Mouse (Mus musculus) heart, adult 2 months (tissue): ENCODE results near the gene Ezr. TPM values are rescaled to one million over a fixed set of nuclear protein-coding genes. Genes with fewer than 3 reads are reported as not detected.

Source experiments
- DNase-seq, 2 experiments: peaks; one replicate each; pipeline ENCODE4 v3.0.0; 2021
- H3K27ac ChIP-seq: fragments of 200-600 bp; 2 replicates; pipeline ENCODE4 v1.8.1; 2022
- H3K27me3 ChIP-seq: fragments of 200-500 bp; 2 replicates; pipeline ENCODE4 v1.6.1; 2012; ENCODE audit warnings: mild to moderate bottlenecking, low read length, inconsistent platforms, mixed read lengths; ENCODE audit not compliant: control insufficient read depth, insufficient read depth
- H3K36me3 ChIP-seq: fragments of 200-500 bp; 2 replicates; pipeline ENCODE4 v1.6.1; 2012; ENCODE audit warnings: low read length, inconsistent platforms; ENCODE audit not compliant: control insufficient read depth, insufficient read depth
- H3K4me1 ChIP-seq: fragments of 200-500 bp; 2 replicates; pipeline ENCODE4 v1.6.1; 2011; ENCODE audit warnings: low read length; ENCODE audit not compliant: control insufficient read depth, insufficient read depth
- H3K4me3 ChIP-seq: fragments of 200-600 bp; 2 replicates; pipeline ENCODE4 v1.8.1; 2022
- H3K79me2 ChIP-seq: fragments of 200-500 bp; replicated peaks from 2 replicates; pipeline ENCODE4 v1.6.1; 2012; ENCODE audit warnings: mild to moderate bottlenecking, inconsistent platforms, low read length, moderate library complexity, mixed read lengths; ENCODE audit not compliant: control insufficient read depth, insufficient read depth
- H3K9ac ChIP-seq: fragments of 200-500 bp; 2 replicates; pipeline ENCODE4 v1.6.1; 2012; ENCODE audit warnings: low read depth, mild to moderate bottlenecking, control low read depth, inconsistent platforms, low read length, mixed read lengths
- CTCF ChIP-seq: fragments of 200-600 bp; IDR thresholded peaks from 2 replicates; pipeline ENCODE4 v1.8.1; 2022; ENCODE audit warnings: antibody characterized with exemption, mild to moderate bottlenecking, moderate library complexity
- EP300 ChIP-seq: fragments of 200-500 bp; IDR thresholded peaks from 2 replicates; pipeline ENCODE4 v1.6.1; 2011; ENCODE audit warnings: low read depth, low read length, control low read depth; ENCODE audit not compliant: insufficient read depth
- POLR2A ChIP-seq: fragments of 200-500 bp; IDR thresholded peaks from 2 replicates; pipeline ENCODE4 v1.6.1; 2011; ENCODE audit warnings: mild to moderate bottlenecking, low read depth, low read length, control low read depth; ENCODE audit not compliant: insufficient read depth
- WGBS: fragments of 180-500 bp; shearing (Covaris S2); methylation state at CpG from one replicate; pipeline ENCODE4 v1.1.7; 2018; 5-methylcytosine and 5-hydroxymethylcytosine counted together
- intact Hi-C: fragments of 180-260 bp; cut with DNase I; formaldehyde crosslinking; loops from one replicate; pipeline ENCODE4 v1.15.1; 2025
- long read RNA-seq: library from polyadenylated mRNA; stranded (forward); transcript quantifications from one replicate; pipeline ENCODE4 v2.0.0, GENCODE M21; 2021
- polyA plus RNA-seq: library from polyadenylated mRNA; depleted of rRNA; stranded (reverse); fragments of >200 nt; gene quantifications from 2 replicates; pipeline ENCODE4 v1.2.3, GENCODE M21; 2012; rRNA removed
- total RNA-seq, 2 experiments: library from RNA; stranded (reverse); gene quantifications; 2 replicates each; pipeline ENCODE4 v1.2.3; 2021

Gene Ezr
- total RNA-seq, result 10 to 100 TPM; 33.4 to 35.7 TPM
- 24.2 TPM in 2 replicates for polyA plus RNA-seq
- long read RNA-seq, transcript Ezr-201 (13 exons, 3,164 nt), result major isoform, 16 of 24 reads
- long read RNA-seq, partial matches to known transcripts, result 5 of 24 reads
- long read RNA-seq, other reads (novel, unspliced or antisense), result 3 of 24 reads

DNA sequence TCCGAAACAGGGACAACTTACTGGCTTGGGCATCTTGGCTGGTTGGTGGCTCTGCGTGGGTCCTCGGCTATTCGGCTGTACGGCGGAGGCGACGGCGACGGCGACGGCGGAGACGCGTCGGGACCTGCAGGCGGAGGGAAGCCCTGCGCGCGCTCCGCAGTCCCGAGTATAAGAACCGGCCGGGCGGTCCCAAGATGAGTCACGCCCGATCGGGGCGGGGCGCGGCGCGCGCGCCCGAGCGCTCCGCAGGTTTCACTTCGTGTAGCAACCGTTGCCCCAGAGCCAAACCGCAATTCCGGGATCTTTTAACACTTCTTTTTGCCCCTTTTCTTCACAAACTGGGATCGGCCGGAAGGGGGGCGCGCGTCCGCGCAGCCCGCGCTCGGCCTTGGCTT, at the start of gene Ezr:
TSS of gene Ezr (minus strand) at position 174 of the 395 bp plus-strand sequence.
- intact Hi-C loops, result loop anchor here (2.0 kb wide), 2 partner anchors 28 to 44 kb away; no protein-coding TSS in a partner anchor
- peak within 1 kb of the TSS; percentile 67 for H3K4me3 ChIP-seq
- WGBS, result 1% methylated on average over 52 of the region's 52 CpGs
- DNase-seq, result peak; percentile 91 to 93
- H3K27ac ChIP-seq, result peak within 1 kb of the TSS; percentile 96
- H3K36me3 ChIP-seq, result no peaks in the 10 kb centered on the region
- no peaks in the 10 kb centered on the region for H3K79me2 ChIP-seq
- peak; percentile 29 for TF ChIP-seq CTCF
- peak; percentile 91 for TF ChIP-seq POLR2A
- TF ChIP-seq EP300, result no peak
- peaks cover 4% of the 10 kb centered on the region for H3K4me1 ChIP-seq
- peak within 1 kb of the TSS; percentile 90 for H3K9ac ChIP-seq
- no peaks in the 10 kb centered on the region for H3K27me3 ChIP-seq

DNA sequence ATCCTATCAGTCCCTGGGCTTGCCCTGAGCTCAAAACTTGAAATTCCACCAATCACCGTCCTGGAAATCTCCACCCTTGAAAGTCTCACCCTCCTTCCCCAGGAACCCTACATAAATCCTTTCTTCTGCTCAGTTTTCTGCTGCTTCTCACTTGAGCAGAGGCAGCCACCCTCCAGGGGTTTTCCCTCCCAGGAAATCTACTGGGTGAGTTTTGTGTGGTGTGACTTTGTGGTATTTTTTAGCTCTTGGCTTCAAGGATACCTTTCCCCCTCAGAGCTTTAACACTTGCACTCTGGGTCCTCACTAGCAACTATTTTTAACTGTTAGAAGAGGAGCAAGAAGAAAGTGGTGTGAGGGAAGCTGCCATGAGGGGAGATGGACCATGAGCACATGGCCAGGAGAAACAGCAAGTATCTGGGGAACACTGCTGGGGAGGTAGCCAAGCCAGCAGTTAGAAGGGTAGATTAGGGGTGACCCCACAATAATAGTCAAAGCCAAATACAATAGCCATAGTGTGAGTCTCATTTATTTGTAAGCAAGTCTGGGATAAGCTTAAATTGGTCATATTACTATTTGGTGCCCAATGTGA, 47.5 kb upstream of the Ezr start:
- intact Hi-C loops, result no loop called here
- Histone ChIP-seq H3K4me1 (peaks cover 3% of the 10 kb centered on the region), H3K4me3 (no peak overlapping the region), H3K27ac (no peak overlapping the region), H3K9ac (no peak overlapping the region), H3K36me3 (no peaks in the 10 kb centered on the region), H3K79me2 (no peaks in the 10 kb centered on the region), H3K27me3 (no peaks in the 10 kb centered on the region)
- WGBS, result 78% methylated on average over 1 of the region's 1 CpGs
- DNase-seq, result no peak
- TF ChIP-seq POLR2A (no peak), CTCF (no peak), EP300 (no peak)

GRCm38 (mm10) chr17:6828531-6829150, 46.1 kb upstream of the Ezr start:
- Histone ChIP-seq H3K79me2 (no peaks in the 10 kb centered on the region; the same call in 1 of the 2 replicates), H3K4me3 (peak overlapping the region; percentile 61), H3K9ac (peak overlapping the region; percentile 60), H3K27ac (peak overlapping the region; percentile 84), H3K36me3 (no peaks in the 10 kb centered on the region), H3K4me1 (peaks cover 3% of the 10 kb centered on the region), H3K27me3 (no peaks in the 10 kb centered on the region)
- no peak for DNase-seq
- no peak for TF ChIP-seq POLR2A
- no peak for TF ChIP-seq CTCF
- TF ChIP-seq EP300, result no peak
- WGBS, result 71% methylated on average over 7 of the region's 7 CpGs
- intact Hi-C loops, result no loop called here

DNA sequence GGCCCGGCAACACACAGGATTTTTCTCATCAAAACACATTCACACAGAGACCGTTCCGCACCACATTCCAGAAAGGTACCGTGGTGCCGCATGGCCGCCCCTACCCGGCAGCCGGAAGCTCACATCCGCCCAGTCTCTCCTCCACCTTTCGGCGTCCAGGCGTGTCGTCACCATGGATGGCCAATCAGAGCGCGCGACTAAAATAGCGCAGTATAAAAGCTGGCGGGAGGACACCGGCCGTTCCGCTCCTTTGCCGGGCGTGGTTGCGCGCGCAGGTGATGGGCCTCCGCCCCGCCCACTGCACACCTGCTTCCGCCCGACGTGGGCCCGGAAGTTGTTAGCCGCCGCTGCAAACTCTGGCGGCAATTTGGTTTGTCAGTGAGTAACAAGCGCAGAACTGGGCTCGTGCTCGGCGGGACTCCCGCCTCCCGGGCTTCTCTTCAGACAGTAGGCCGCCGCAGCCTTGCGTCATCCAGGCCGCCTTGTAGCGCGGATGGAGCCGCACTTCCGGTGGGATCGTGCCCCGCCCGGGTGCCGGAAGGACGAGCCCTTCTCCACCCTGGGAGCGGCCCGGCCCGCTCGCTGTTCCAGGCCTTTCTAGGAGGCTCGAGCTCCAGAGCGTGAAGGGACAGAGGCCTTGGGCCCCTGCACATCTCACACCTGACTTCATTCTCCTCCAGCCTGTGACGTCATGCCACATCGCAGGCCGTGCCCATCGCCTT, 45.3 kb upstream of the Ezr start:
- Histone ChIP-seq H3K27ac (peak overlapping the region; percentile 84), H3K36me3 (no peaks in the 10 kb centered on the region), H3K27me3 (no peaks in the 10 kb centered on the region), H3K9ac (peak overlapping the region; percentile 60), H3K4me1 (peaks cover 3% of the 10 kb centered on the region), H3K79me2 (no peaks in the 10 kb centered on the region; the same call in 1 of the 2 replicates), H3K4me3 (peak overlapping the region; percentile 61)
- no peak for TF ChIP-seq CTCF
- TF ChIP-seq POLR2A, result peak; percentile 73
- peak; percentile 89 to 93 for DNase-seq
- intact Hi-C loops, result loop anchor here (2.0 kb wide), 1 partner anchor 45 kb away; the partner anchor contains the start of gene Ezr
- under 1% methylated on average over 64 of the region's 64 CpGs for WGBS

DNA sequence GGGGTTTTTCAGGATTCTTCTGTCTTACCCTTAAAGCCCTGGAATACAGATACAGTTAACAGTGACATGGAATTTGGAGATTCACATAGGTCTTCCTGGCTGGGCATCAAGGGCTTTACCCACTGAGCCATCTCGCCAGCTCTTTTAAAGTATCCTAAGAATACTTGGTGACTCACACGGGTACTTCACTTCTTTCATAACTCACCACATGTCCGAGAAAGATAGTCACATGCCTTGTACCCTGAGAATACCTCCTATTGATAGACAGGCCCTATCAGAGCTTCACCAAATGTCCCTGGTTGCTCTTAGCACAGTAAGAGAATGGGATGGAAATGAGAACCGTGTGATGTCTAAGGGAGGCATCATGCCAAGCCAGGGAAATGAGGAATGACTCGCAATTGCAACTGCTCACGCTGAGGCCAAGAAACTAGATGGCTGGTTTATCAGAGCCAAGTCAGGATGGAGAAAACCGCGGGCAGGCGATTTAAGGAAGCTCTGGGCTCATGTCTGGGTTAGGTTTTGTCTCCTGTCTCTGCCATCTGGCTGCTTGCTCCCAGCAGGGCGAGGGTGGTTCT, 44.7 kb upstream of the Ezr start:
- Histone ChIP-seq H3K27me3 (no peaks in the 10 kb centered on the region), H3K4me1 (peaks cover 3% of the 10 kb centered on the region), H3K4me3 (peak overlapping the region; percentile 61), H3K36me3 (no peaks in the 10 kb centered on the region), H3K27ac (peak overlapping the region; percentile 84), H3K79me2 (no peaks in the 10 kb centered on the region; the same call in 1 of the 2 replicates), H3K9ac (peak overlapping the region; percentile 60)
- no peak for DNase-seq
- 11% methylated on average over 10 of the region's 10 CpGs for WGBS
- intact Hi-C loops, result loop anchor here (2.0 kb wide), 1 partner anchor 44 kb away; the partner anchor contains the start of gene Ezr
- TF ChIP-seq EP300 (no peak), POLR2A (no peak), CTCF (no peak)
